Mouse (Mus musculus): ENCODE measurements around the gene Tmem255b. TPM values are rescaled to one million over a fixed set of nuclear protein-coding genes. Genes with fewer than 3 reads are reported as not detected.

The Tmem255b gene
- total and polyA plus RNA-seq, 2 experiments from 2014 or later, result 3.6 to 8.9 TPM

DNA sequence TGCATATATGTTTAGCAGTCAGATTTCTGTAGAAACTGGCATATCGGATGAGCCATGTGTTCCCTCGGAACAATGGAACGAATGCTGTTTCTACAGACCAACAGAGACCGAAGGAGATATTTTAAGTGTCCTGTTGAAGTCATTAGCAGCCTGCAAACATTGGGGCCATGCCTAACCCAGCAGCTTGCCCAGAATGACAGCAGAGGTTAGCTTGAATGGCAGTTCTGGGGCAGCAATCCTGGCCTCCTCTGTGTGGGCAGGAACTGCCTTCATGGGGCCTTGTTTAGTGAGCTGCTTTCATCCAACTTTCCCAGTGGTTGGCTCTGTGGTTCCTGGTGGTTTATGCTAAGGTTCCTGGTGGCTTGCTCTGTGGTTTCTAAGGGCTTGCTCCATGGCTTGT is 24.4 kb downstream of the Tmem255b start:
- DNase-seq (ENCODE audit: low spot score) (no peak), ATAC-seq (ENCODE audit: insufficient read depth, low read depth) (no peak)
- H3K9ac ChIP-seq (replicated peaks; ENCODE audit: low read depth, low read length), result no peak overlapping the region
- no peak overlapping the region for H3K4me3 ChIP-seq (ENCODE audit: low read depth, low read length)
- 0 out of 2 replicates have a peak, but pooled peaks cover 4% of the 10 kb centered on the region for H3K4me1 ChIP-seq (ENCODE audit: control insufficient read depth, insufficient read depth)
- no peaks in the 10 kb centered on the region for H3K27me3 ChIP-seq (ENCODE audit: control insufficient read depth, insufficient read depth, low read length)
- no peaks in the 10 kb centered on the region for H3K9me3 ChIP-seq (replicated peaks; ENCODE audit: control insufficient read depth, low read length)
- no peak for TF ChIP-seq CTCF (IDR thresholded peaks at IDR 0.05; ENCODE audit: low read depth)
- TF ChIP-seq EP300 (IDR thresholded peaks at IDR 0.05; ENCODE audit: low read depth), result no peak
- 79% methylated on average over 4 of the region's 4 CpGs for WGBS
- no peak overlapping the region for H3K4me2 ChIP-seq (ENCODE audit: low read depth, low read length)
- H3K36me3 ChIP-seq (replicated peaks; ENCODE audit: control insufficient read depth, insufficient read depth, low read length), result peaks cover 14% of the 10 kb centered on the region; the same call in 1 of the 2 replicates
- H3K27ac ChIP-seq (ENCODE audit: low read depth), result no peak overlapping the region

DNA sequence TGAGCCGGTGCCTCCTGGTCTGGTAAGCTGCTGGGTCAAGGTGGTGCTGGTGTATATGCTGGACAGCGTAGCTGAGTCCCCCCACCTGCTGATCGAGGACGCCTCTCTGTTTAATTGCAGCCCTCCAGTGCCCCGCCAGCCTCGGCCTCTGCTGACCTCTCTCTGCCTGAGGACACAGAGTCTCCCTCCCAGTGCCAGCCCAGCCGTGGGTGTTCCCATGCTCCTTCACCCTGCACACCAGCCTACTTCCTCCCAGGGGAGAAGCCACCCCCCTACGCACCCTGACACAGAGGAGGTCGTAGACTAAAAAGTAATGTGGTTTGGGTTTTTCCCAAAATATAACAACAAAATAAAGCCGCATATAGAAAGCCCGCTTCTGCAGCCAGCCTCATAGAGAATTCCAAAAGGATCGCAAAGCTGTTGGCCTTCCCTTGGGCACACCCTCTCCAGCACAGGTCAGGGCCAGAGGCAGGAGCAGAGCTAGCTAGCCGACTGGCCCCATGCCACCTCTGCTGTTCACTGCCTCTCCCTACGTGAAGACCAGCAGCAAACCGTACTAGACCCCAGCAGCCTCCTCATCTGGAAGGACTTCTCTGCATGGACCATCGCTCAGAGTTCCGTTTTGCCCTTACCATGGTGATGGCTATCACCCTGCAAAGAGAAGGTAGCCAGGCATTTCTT is 26.2 kb downstream of the Tmem255b start:
- Histone ChIP-seq H3K36me3 (replicated peaks; ENCODE audit: control insufficient read depth, insufficient read depth, low read length) (peaks cover 30% of the 10 kb centered on the region), H3K27me3 (ENCODE audit: control insufficient read depth, insufficient read depth, low read length) (no peaks in the 10 kb centered on the region), H3K4me3 (ENCODE audit: low read depth, low read length) (no peak overlapping the region), H3K9me3 (replicated peaks; ENCODE audit: control insufficient read depth, low read length) (no peaks in the 10 kb centered on the region), H3K4me2 (ENCODE audit: low read depth, low read length) (no peak overlapping the region), H3K9ac (replicated peaks; ENCODE audit: low read depth, low read length) (no peak overlapping the region), H3K27ac (ENCODE audit: low read depth) (no peak overlapping the region), H3K4me1 (ENCODE audit: control insufficient read depth, insufficient read depth) (0 out of 2 replicates have a peak, but pooled peaks cover 4% of the 10 kb centered on the region)
- WGBS, result 76% methylated on average over 17 of the region's 17 CpGs
- DNase-seq (ENCODE audit: low spot score), result no peak
- TF ChIP-seq EP300 (IDR thresholded peaks at IDR 0.05; ENCODE audit: low read depth), result no peak
- ATAC-seq (ENCODE audit: insufficient read depth, low read depth), result no peak

DNA sequence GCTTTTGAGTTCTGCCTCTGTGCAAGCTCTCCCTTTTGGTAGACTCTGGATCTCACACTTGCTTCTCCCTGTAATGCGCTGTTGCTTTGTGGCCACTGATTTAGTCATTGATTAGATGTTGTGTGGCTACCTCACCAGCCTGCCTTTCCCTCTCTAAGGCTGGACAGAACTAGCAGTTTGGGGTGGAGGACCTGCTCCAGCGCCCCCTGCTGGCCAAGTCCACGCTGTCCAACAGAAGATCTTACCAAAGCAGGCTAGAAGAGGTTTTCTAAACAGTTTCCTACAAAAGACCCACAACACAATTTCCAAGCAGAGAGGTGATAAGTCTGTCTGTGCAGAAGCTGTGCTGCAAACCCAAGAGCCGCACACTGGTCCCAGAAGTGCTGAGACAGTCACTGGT is 26.9 kb downstream of the Tmem255b start:
- no peaks in the 10 kb centered on the region for H3K9me3 ChIP-seq (replicated peaks; ENCODE audit: control insufficient read depth, low read length)
- peak; percentile 51; the same call in 1 of the 2 replicates for ATAC-seq (ENCODE audit: insufficient read depth, low read depth)
- TF ChIP-seq EP300 (IDR thresholded peaks at IDR 0.05; ENCODE audit: low read depth) (no peak), CTCF (IDR thresholded peaks at IDR 0.05; ENCODE audit: low read depth) (peak; percentile 80)
- 26% methylated on average over 4 of the region's 4 CpGs for WGBS
- peak; percentile 40 for DNase-seq (ENCODE audit: low spot score)
- H3K4me1 ChIP-seq (ENCODE audit: control insufficient read depth, insufficient read depth), result 0 out of 2 replicates have a peak, but pooled peaks cover 4% of the 10 kb centered on the region
- H3K36me3 ChIP-seq (replicated peaks; ENCODE audit: control insufficient read depth, insufficient read depth, low read length), result peaks cover 36% of the 10 kb centered on the region
- H3K27me3 ChIP-seq (ENCODE audit: control insufficient read depth, insufficient read depth, low read length), result no peaks in the 10 kb centered on the region
- H3K4me2 ChIP-seq (ENCODE audit: low read depth, low read length), result no peak overlapping the region
- H3K27ac ChIP-seq (ENCODE audit: low read depth), result no peak overlapping the region
- no peak overlapping the region for H3K9ac ChIP-seq (replicated peaks; ENCODE audit: low read depth, low read length)
- H3K4me3 ChIP-seq (ENCODE audit: low read depth, low read length), result no peak overlapping the region

DNA sequence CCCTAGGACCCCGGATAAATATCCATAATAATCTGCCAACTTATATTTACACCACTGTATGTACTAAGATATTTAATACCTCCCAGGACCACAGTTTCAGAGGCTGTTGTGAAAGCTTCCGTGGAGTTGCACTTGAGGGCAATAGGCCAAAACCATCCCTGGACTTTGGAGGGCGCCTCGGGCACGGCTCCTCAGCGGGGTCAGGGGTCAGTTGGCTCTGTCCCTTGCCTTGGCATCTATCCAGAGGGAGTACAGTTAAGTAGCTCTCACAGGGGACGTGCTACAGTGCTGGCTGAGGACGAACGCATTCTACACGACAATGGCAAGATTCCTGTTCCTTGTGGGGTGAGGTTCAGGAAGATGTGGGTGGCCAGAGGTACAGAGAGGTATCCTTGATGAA is 27.4 kb downstream of the Tmem255b start:
- Histone ChIP-seq H3K4me1 (ENCODE audit: control insufficient read depth, insufficient read depth) (0 out of 2 replicates have a peak, but pooled peaks cover 4% of the 10 kb centered on the region), H3K27ac (ENCODE audit: low read depth) (no peak overlapping the region), H3K4me3 (ENCODE audit: low read depth, low read length) (no peak overlapping the region), H3K9me3 (replicated peaks; ENCODE audit: control insufficient read depth, low read length) (no peaks in the 10 kb centered on the region), H3K36me3 (replicated peaks; ENCODE audit: control insufficient read depth, insufficient read depth, low read length) (peaks cover 41% of the 10 kb centered on the region), H3K9ac (replicated peaks; ENCODE audit: low read depth, low read length) (no peak overlapping the region), H3K4me2 (ENCODE audit: low read depth, low read length) (no peak overlapping the region), H3K27me3 (ENCODE audit: control insufficient read depth, insufficient read depth, low read length) (no peaks in the 10 kb centered on the region)
- ATAC-seq (ENCODE audit: insufficient read depth, low read depth) (0 out of 2 replicates have a peak, but pooled peaks have one; percentile 3), DNase-seq (ENCODE audit: low spot score) (no peak)
- no peak for TF ChIP-seq CTCF (IDR thresholded peaks at IDR 0.05; ENCODE audit: low read depth)
- no peak for TF ChIP-seq EP300 (IDR thresholded peaks at IDR 0.05; ENCODE audit: low read depth)
- 37% methylated on average over 10 of the region's 10 CpGs for WGBS

DNA sequence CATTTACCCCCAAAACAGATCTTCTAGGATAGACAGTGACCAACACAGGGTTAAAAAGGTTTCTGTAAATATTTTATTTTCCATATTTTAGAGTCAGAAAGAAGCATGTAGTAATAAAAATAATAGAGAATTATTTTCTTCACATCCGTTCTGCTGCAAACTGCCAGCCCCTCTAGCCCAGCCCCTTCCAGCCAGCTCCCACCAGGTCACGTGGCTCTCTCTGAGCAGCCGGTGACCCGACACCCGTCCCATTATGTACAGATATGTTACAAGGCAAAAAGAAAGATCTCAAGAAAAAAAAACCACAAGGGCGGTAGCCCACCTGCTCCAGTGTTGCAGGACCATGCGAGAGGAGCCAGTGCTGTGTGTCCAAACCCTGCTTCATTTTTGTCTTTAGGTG is 30.3 kb downstream of the Tmem255b start:
- Histone ChIP-seq H3K4me1 (ENCODE audit: control insufficient read depth, insufficient read depth) (0 out of 2 replicates have a peak, but pooled peaks cover 4% of the 10 kb centered on the region), H3K27me3 (ENCODE audit: control insufficient read depth, insufficient read depth, low read length) (no peaks in the 10 kb centered on the region), H3K9me3 (replicated peaks; ENCODE audit: control insufficient read depth, low read length) (no peaks in the 10 kb centered on the region), H3K27ac (ENCODE audit: low read depth) (no peak overlapping the region), H3K4me3 (ENCODE audit: low read depth, low read length) (no peak overlapping the region), H3K9ac (replicated peaks; ENCODE audit: low read depth, low read length) (no peak overlapping the region), H3K4me2 (ENCODE audit: low read depth, low read length) (no peak overlapping the region), H3K36me3 (replicated peaks; ENCODE audit: control insufficient read depth, insufficient read depth, low read length) (peaks cover 69% of the 10 kb centered on the region)
- TF ChIP-seq EP300 (IDR thresholded peaks at IDR 0.05; ENCODE audit: low read depth), result no peak
- no peak for TF ChIP-seq CTCF (IDR thresholded peaks at IDR 0.05; ENCODE audit: low read depth)
- 54% methylated on average over 7 of the region's 7 CpGs for WGBS
- ATAC-seq (ENCODE audit: insufficient read depth, low read depth), result no peak
- DNase-seq (ENCODE audit: low spot score), result no peak

DNA sequence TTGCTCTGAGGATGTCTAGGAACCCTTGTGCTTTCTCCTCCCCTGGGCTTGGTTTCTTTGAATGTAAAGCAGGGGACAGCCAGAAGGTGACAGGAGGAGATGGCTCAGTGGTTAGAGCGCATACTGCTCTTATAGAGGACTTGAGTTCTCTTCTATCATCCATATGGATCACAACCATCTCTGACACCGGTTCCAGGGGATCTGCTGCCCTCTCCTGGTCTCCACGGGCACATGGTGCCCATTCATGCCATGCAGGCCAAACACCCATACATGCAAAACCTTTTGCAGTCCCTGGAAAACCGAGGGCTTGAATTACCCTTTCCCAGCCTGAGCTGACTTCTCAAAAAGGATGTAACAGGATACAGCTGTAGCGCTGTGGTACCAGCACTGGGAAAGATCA is 32.0 kb downstream of the Tmem255b start:
- Histone ChIP-seq H3K4me2 (ENCODE audit: low read depth, low read length) (no peak overlapping the region), H3K27me3 (ENCODE audit: control insufficient read depth, insufficient read depth, low read length) (no peaks in the 10 kb centered on the region), H3K9ac (replicated peaks; ENCODE audit: low read depth, low read length) (no peak overlapping the region), H3K4me1 (ENCODE audit: control insufficient read depth, insufficient read depth) (peaks cover 8% of the 10 kb centered on the region; the same call in 1 of the 2 replicates), H3K36me3 (replicated peaks; ENCODE audit: control insufficient read depth, insufficient read depth, low read length) (peaks cover 84% of the 10 kb centered on the region), H3K27ac (ENCODE audit: low read depth) (no peak overlapping the region), H3K4me3 (ENCODE audit: low read depth, low read length) (no peak overlapping the region), H3K9me3 (replicated peaks; ENCODE audit: control insufficient read depth, low read length) (no peaks in the 10 kb centered on the region)
- ATAC-seq (ENCODE audit: insufficient read depth, low read depth) (no peak), DNase-seq (ENCODE audit: low spot score) (no peak)
- no peak for TF ChIP-seq EP300 (IDR thresholded peaks at IDR 0.05; ENCODE audit: low read depth)
- peak; percentile 38 for TF ChIP-seq CTCF (IDR thresholded peaks at IDR 0.05; ENCODE audit: low read depth)
- 60% methylated on average over 5 of the region's 5 CpGs for WGBS
